Mouse (Mus musculus) stomach, postnatal 0 days (tissue): ENCODE data around the gene Filip1. TPM values are rescaled to one million over a fixed set of nuclear protein-coding genes. Genes with fewer than 3 reads are reported as not detected.

Experiments
- ATAC-seq: fragments of 200-750 bp; cut with Nextera tagmentation; 2 replicates; pipeline ENCODE4 v1.8.0; 2017; ENCODE audit not compliant: low FRiP score, low TSS enrichment
- DNase-seq: peaks from one replicate; pipeline ENCODE4 v3.0.0-alpha.2; 2016; ENCODE audit warnings: low spot score
- H3K27ac ChIP-seq: fragments of 300-500 bp; sonication (generic); replicated peaks from 2 replicates; pipeline ENCODE4 v1.5.1; 2014; ENCODE audit warnings: mild to moderate bottlenecking, control low read depth
- H3K27me3 ChIP-seq: fragments of 300-500 bp; sonication (generic); 2 replicates; pipeline ENCODE4 v1.6.1; 2014; ENCODE audit warnings: low read length; ENCODE audit not compliant: control insufficient read depth, insufficient read depth
- H3K36me3 ChIP-seq: fragments of 300-500 bp; sonication (generic); 2 replicates; pipeline ENCODE4 v1.6.1; 2014; ENCODE audit warnings: low read length, mixed read lengths; ENCODE audit not compliant: control insufficient read depth, insufficient read depth
- H3K4me1 ChIP-seq: fragments of 300-500 bp; sonication (generic); replicated peaks from 2 replicates; pipeline ENCODE4 v1.6.1; 2014; ENCODE audit warnings: antibody characterized with exemption; ENCODE audit not compliant: control insufficient read depth, insufficient read depth
- H3K4me2 ChIP-seq: fragments of 300-500 bp; sonication (generic); replicated peaks from 2 replicates; pipeline ENCODE4 v1.6.1; 2014; ENCODE audit warnings: low read depth, mild to moderate bottlenecking, control low read depth, moderate library complexity
- H3K4me3 ChIP-seq: fragments of 300-500 bp; sonication (generic); 2 replicates; pipeline ENCODE4 v1.5.1; 2014; ENCODE audit warnings: low read depth, low read length, control low read depth
- H3K9ac ChIP-seq: fragments of 300-500 bp; sonication (generic); 2 replicates; pipeline ENCODE4 v1.6.1; 2014; ENCODE audit warnings: mild to moderate bottlenecking, low read length, control low read depth, mixed read lengths
- H3K9me3 ChIP-seq: fragments of 300-500 bp; sonication (generic); 2 replicates; pipeline ENCODE4 v1.6.1; 2016; ENCODE audit warnings: low read length; ENCODE audit not compliant: control insufficient read depth
- CTCF ChIP-seq: IDR thresholded peaks from 2 replicates; pipeline ENCODE4 v1.5.1; 2016; ENCODE audit warnings: antibody characterized with exemption, low read depth, mild to moderate bottlenecking, moderate library complexity
- EP300 ChIP-seq: optimal IDR thresholded peaks from 2 replicates; pipeline ENCODE3; 2016; ENCODE audit warnings: antibody characterized with exemption
- WGBS: fragments of 180-500 bp; shearing (Covaris S2); extraction: QIAGEN DNeasy Blood & Tissue Kit; methylation state at CpG from one replicate; pipeline ENCODE4 v1.1.7; 2014; 5-methylcytosine and 5-hydroxymethylcytosine counted together
- polyA plus RNA-seq: library from polyadenylated mRNA; unstranded; fragments of >200 nt; fragmentation: Nextera tagmentation; extraction: Ambion mirVana; gene quantifications from 2 replicates; pipeline ENCODE4 v1.2.1, GENCODE M21; 2015

The Filip1 gene
- polyA plus RNA-seq, 1 experiment from 2014 or later, result 9.6 TPM

GRCm38 (mm10) chr9:79875522-79876131 is 137.0 kb downstream of the Filip1 start:
- no peak for TF ChIP-seq CTCF
- TF ChIP-seq EP300, result no peak
- no peaks in the 10 kb centered on the region for H3K36me3 ChIP-seq
- H3K9ac ChIP-seq, result peak overlapping the region; percentile 35
- no peaks in the 10 kb centered on the region for H3K27me3 ChIP-seq
- H3K4me3 ChIP-seq, result no peak overlapping the region
- 36% methylated on average over 20 of the region's 20 CpGs for WGBS
- peak overlapping the region; percentile 82 for H3K27ac ChIP-seq
- DNase-seq (no peak), ATAC-seq (peak; percentile 79; the same call in 1 of the 2 replicates)
- no peaks in the 10 kb centered on the region for H3K9me3 ChIP-seq
- no peaks in the 10 kb centered on the region for H3K4me1 ChIP-seq
- peak overlapping the region; percentile 14 for H3K4me2 ChIP-seq

GRCm38 (mm10) chr9:79872598-79872997 is 140.1 kb downstream of the Filip1 start:
- 0 out of 2 replicates have a peak, but pooled peaks cover 2% of the 10 kb centered on the region for H3K4me1 ChIP-seq

DNA sequence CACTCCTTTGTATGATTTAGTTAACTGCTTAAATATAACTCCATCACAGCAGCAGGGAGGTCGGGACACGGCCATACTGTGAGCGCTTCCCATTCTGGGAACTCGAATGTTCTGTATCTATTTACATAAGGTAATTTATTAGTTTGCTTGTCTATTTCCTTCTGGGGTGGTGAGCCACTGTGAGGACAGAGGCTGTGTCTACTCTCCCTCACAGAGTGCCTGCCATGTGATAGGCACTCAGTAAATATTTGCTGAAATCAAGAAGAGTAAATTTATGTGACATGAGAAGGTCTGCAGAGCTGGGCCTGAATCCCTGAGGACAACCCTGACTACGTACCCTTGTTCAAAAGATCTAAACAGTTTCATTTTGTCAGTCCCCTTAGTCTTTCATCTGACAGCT is 143.1 kb downstream of the Filip1 start:
- Histone ChIP-seq H3K4me1 (0 out of 2 replicates have a peak, but pooled peaks cover 2% of the 10 kb centered on the region), H3K4me2 (no peak overlapping the region), H3K27me3 (no peaks in the 10 kb centered on the region), H3K9me3 (no peaks in the 10 kb centered on the region), H3K27ac (peak overlapping the region; percentile 58; the same call in 1 of the 2 replicates), H3K4me3 (no peak overlapping the region), H3K36me3 (no peaks in the 10 kb centered on the region), H3K9ac (no peak overlapping the region)
- 13% methylated on average over 5 of the region's 5 CpGs for WGBS
- DNase-seq, result no peak
- ATAC-seq, result peak; percentile 54; the same call in 1 of the 2 replicates
- TF ChIP-seq EP300, result no peak
- no peak for TF ChIP-seq CTCF

More at GRCm38 (mm10) chr9:79872598-79872997, 140.1 kb downstream of the Filip1 start:
- Histone ChIP-seq H3K27me3 (no peaks in the 10 kb centered on the region), H3K4me3 (no peak overlapping the region), H3K9me3 (no peaks in the 10 kb centered on the region), H3K4me2 (no peak overlapping the region), H3K9ac (no peak overlapping the region), H3K36me3 (no peaks in the 10 kb centered on the region), H3K27ac (no peak overlapping the region; the same call in 1 of the 2 replicates)
- DNase-seq, result no peak
- no peak for TF ChIP-seq EP300
- no peak for TF ChIP-seq CTCF
- ATAC-seq, result no peak
- WGBS, result 42% methylated on average over 2 of the region's 2 CpGs

DNA sequence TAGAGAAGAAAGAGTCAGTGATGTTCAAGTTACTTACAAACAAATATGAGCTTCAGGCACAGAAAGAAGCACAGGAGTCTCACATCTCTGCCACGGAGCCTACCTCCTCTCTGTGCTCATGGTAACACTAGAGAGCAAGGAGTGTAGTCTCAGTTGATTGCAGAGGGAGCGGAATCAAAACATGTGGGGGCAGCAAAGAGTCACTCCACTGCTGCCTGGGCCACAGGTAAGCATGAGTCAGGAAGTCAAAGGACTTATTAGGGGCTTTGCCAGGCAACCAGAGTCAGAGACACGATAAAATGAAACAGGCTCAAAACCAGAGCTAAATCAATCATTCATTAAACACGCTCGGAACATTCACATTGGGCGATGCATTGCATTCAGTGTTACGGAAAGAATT is 146.7 kb downstream of the Filip1 start:
- Histone ChIP-seq H3K4me1 (0 out of 2 replicates have a peak, but pooled peaks cover 2% of the 10 kb centered on the region), H3K27ac (no peak overlapping the region), H3K9ac (no peak overlapping the region), H3K36me3 (no peaks in the 10 kb centered on the region), H3K4me2 (no peak overlapping the region), H3K9me3 (no peaks in the 10 kb centered on the region), H3K4me3 (no peak overlapping the region), H3K27me3 (no peaks in the 10 kb centered on the region)
- DNase-seq, result no peak
- WGBS, result 71% methylated on average over 7 of the region's 7 CpGs
- ATAC-seq, result no peak
- TF ChIP-seq EP300, result no peak
- TF ChIP-seq CTCF, result peak; percentile 55

DNA sequence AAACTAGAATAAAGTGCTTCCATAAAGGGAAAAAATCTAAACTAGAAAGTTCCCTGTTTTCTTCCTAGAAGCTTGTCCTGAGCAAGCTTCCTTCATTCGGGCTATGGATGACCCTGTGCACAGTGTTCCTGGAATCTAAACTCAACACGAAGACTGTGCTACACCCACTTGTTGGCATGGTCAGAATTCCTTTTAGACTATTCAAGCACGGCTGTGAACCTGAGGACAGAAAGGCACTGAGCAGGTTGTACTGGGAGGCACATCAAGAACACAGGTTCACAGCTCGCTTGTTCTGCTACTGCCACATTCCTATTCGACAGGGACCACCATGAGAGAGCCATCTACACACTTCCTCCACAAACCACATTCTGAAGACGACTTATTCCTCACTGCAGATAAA is 150.1 kb downstream of the Filip1 start:
- Histone ChIP-seq H3K4me3 (no peak overlapping the region), H3K27ac (no peak overlapping the region), H3K4me1 (no peaks in the 10 kb centered on the region), H3K4me2 (no peak overlapping the region), H3K9me3 (no peaks in the 10 kb centered on the region), H3K27me3 (no peaks in the 10 kb centered on the region), H3K9ac (no peak overlapping the region), H3K36me3 (no peaks in the 10 kb centered on the region)
- TF ChIP-seq CTCF (no peak), EP300 (no peak)
- ATAC-seq, result no peak
- no peak for DNase-seq
- WGBS, result 56% methylated on average over 6 of the region's 6 CpGs

- TF ChIP-seq CTCF (no peak), EP300 (no peak)
- Histone ChIP-seq H3K9me3 (no peaks in the 10 kb centered on the region), H3K9ac (no peak overlapping the region)
Measured at GRCm38 (mm10) chr9:79847099-79847498, 165.6 kb downstream of the Filip1 start.

More at GRCm38 (mm10) chr9:79847099-79847498, 165.6 kb downstream of the Filip1 start:
- Histone ChIP-seq H3K36me3 (no peaks in the 10 kb centered on the region; the same call in 1 of the 2 replicates), H3K4me1 (no peaks in the 10 kb centered on the region), H3K27ac (no peak overlapping the region), H3K4me2 (no peak overlapping the region), H3K27me3 (no peaks in the 10 kb centered on the region), H3K4me3 (no peak overlapping the region)
- ATAC-seq (no peak), DNase-seq (no peak)
